Mouse (Mus musculus) intestine, embryonic 14.5 days (tissue): Measurements from ENCODE around the gene Arl13b. TPM values are rescaled to one million over a fixed set of nuclear protein-coding genes. Genes with fewer than 3 reads are reported as not detected.
A peak's percentile ranks its signal among the peaks of the same experiment; 100 is the strongest.

Source experiments
- ATAC-seq: fragments of 200-750 bp; cut with Nextera tagmentation; replicated peaks from 2 replicates; pipeline ENCODE4 v1.8.0; 2017; ENCODE audit warnings: low read depth, moderate number of reproducible peaks, moderate TSS enrichment, moderate library complexity; ENCODE audit not compliant: low FRiP score, low TSS enrichment
- DNase-seq: peaks from one replicate; pipeline ENCODE4 v3.0.0-alpha.2; 2018; ENCODE audit warnings: low spot score
- H3K27ac ChIP-seq: fragments of 300-500 bp; sonication (generic); 2 replicates; pipeline ENCODE4 v1.5.1; 2014; ENCODE audit warnings: low read depth, mild to moderate bottlenecking, control low read depth
- H3K27me3 ChIP-seq: fragments of 300-500 bp; sonication (generic); replicated peaks from 2 replicates; pipeline ENCODE4 v1.6.1; 2014; ENCODE audit warnings: low read length, control low read depth; ENCODE audit not compliant: control insufficient read depth, insufficient read depth
- H3K36me3 ChIP-seq: fragments of 300-500 bp; sonication (generic); 2 replicates; pipeline ENCODE4 v1.6.1; 2014; ENCODE audit warnings: low read length, control low read depth; ENCODE audit not compliant: control insufficient read depth, insufficient read depth
- H3K4me1 ChIP-seq: fragments of 300-500 bp; sonication (generic); replicated peaks from 2 replicates; pipeline ENCODE4 v1.6.1; 2014; ENCODE audit warnings: low read length, control low read depth, mixed read lengths; ENCODE audit not compliant: control insufficient read depth, insufficient read depth
- H3K4me2 ChIP-seq: fragments of 300-500 bp; sonication (generic); 2 replicates; pipeline ENCODE4 v1.6.1; 2014; ENCODE audit warnings: low read length
- H3K4me3 ChIP-seq: fragments of 300-500 bp; sonication (generic); 2 replicates; pipeline ENCODE4 v1.5.1; 2014; ENCODE audit warnings: low read depth, low read length, control low read depth, mixed read lengths
- H3K9ac ChIP-seq: fragments of 300-500 bp; sonication (generic); 2 replicates; pipeline ENCODE4 v1.6.1; 2014; ENCODE audit warnings: mild to moderate bottlenecking, low read length
- H3K9me3 ChIP-seq: fragments of 300-500 bp; sonication (generic); 2 replicates; pipeline ENCODE4 v1.6.1; 2016; ENCODE audit warnings: low read length, control low read depth; ENCODE audit not compliant: control insufficient read depth
- WGBS: fragments of 180-500 bp; shearing (Covaris S2); extraction: QIAGEN DNeasy Blood & Tissue Kit; methylation state at CpG from one replicate; pipeline ENCODE4 v1.1.7; 2014; 5-methylcytosine and 5-hydroxymethylcytosine counted together
- polyA plus RNA-seq: library from polyadenylated mRNA; unstranded; fragments of >200 nt; fragmentation: Nextera tagmentation; extraction: Ambion mirVana; gene quantifications from 2 replicates; pipeline ENCODE4 v1.2.1, GENCODE M21; 2014

Arl13b gene
- polyA plus RNA-seq, 1 experiment from 2014 or later, result 11.4 TPM

DNA sequence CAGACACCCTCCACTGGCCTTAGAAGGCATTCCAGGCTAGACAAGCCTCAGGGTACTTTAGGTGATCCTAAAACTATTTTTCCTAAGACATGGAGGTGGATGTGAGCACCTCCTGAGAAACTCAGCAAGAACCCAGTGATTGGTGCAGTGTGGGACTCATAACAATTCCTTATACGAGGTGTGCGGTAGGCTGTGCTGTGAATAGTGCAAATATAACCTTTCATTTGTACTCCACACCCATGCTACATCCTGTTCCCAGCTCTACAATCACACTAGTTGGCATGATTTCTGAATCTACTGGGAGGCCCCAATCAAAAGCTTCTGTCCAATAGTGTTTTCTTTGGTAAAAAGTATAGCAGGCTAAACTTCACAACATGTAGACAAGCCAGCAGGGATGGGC is 14.8 kb downstream of the Arl13b start:
- Histone ChIP-seq H3K36me3 (no peaks in the 10 kb centered on the region), H3K4me3 (no peak overlapping the region), H3K27ac (no peak overlapping the region), H3K27me3 (no peaks in the 10 kb centered on the region), H3K4me1 (no peaks in the 10 kb centered on the region), H3K4me2 (no peak overlapping the region), H3K9ac (no peak overlapping the region), H3K9me3 (no peaks in the 10 kb centered on the region)
- ATAC-seq (no peak), DNase-seq (no peak)
- 86% methylated on average over 2 of the region's 2 CpGs for WGBS

DNA sequence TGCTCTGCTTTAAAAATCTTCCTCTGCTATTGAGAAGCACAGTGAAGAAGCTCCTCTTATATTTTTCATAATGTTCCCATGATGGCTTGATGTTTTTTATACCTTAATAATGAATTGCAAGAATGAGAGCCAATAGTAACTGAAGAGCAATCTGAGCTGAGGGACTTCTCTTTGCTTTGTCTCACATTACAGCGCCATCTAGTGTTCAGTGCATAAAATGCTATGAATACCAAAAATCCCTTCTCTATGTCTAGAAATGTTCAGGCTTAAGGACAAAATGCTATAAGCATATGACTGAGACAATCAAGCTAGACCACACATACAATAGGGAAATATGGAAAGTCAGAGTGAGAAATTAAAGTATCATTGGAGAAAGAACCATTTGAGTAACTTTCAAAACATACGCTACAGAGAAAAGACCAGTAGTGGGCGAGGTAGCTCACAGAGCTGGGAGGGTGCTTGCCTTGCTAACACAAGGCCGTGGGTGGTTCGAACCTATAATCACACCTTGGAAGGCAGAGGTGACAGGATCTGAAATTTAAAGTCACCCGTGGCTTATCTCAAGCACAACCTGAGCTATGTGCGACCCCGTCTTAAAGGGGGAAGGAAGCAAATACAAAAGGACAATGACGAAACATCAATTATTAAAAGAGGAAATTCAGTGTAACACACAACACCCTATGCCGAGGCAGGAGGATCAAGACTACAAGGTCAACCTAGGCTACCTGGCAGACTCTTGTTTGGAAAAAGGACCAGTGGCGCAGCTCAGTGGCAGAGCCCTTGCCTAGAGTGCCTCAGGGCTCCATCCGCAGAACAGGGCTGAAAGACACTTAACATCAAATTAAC is 20.5 kb downstream of the Arl13b start:
- Histone ChIP-seq H3K9ac (no peak overlapping the region), H3K27me3 (no peaks in the 10 kb centered on the region), H3K36me3 (no peaks in the 10 kb centered on the region; the same call in 1 of the 2 replicates), H3K9me3 (no peaks in the 10 kb centered on the region), H3K4me2 (no peak overlapping the region), H3K27ac (no peak overlapping the region), H3K4me1 (no peaks in the 10 kb centered on the region), H3K4me3 (no peak overlapping the region)
- ATAC-seq (0 out of 2 replicates have a peak, but pooled peaks have one; percentile 19), DNase-seq (no peak)
- WGBS, result 75% methylated on average over 12 of the region's 12 CpGs

DNA sequence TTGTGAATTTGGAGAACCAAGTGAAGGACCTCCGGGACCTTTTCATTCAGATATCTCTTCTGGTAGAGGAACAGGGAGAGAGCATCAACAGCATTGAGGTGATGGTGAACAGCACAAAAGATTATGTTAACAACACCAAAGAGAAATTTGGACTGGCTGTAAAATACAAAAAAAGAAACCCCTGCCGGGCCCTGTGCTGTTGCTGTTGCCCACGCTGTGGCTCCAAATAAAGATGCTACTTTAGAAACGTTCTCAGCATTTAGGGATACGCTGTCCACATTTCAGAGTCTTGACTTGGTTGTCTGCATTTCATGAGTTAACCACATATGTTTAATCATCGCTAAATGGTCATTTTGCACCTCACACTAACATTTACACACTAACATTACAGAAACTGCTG is 24.4 kb downstream of the Arl13b start:
- no peaks in the 10 kb centered on the region for H3K27me3 ChIP-seq
- 92% methylated on average over 6 of the region's 6 CpGs for WGBS
- ATAC-seq (no peak), DNase-seq (no peak)
- H3K4me2 ChIP-seq, result no peak overlapping the region
- no peak overlapping the region for H3K27ac ChIP-seq
- H3K4me1 ChIP-seq, result no peaks in the 10 kb centered on the region
- H3K9ac ChIP-seq, result no peak overlapping the region
- no peaks in the 10 kb centered on the region for H3K9me3 ChIP-seq
- H3K4me3 ChIP-seq, result no peak overlapping the region
- no peaks in the 10 kb centered on the region; the same call in 1 of the 2 replicates for H3K36me3 ChIP-seq

DNA sequence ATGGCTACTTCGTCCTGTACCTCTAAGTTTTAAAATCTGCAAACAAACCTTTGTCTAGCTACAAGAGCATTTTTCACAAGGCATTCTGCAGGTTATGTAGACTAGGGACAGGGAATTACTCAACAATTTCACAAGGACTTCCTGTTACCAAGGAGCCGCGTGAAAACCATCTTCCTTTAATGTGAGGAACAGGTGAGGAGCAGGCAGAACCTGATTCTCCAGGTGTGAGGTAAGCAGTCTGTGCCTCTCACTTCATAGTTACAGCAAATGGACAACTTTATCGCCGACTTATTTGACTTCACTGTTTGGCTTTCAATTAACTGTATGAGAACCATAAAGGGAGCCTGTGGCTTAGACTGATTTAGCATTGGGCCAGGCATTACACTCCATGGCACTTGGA is 32.3 kb downstream of the Arl13b start, which contains the start of gene Stx19:
Gene Stx19, plus strand, starts transcription at position 186 of the 400 bp plus-strand sequence.
- Histone ChIP-seq H3K4me1 (no peaks in the 10 kb centered on the region), H3K4me3 (no peak within 1 kb of the TSS), H3K27ac (peak within 1 kb of the TSS; percentile 27; the same call in 1 of the 2 replicates), H3K4me2 (no peak within 1 kb of the TSS), H3K9me3 (no peaks in the 10 kb centered on the region), H3K9ac (no peak within 1 kb of the TSS), H3K27me3 (no peaks in the 10 kb centered on the region), H3K36me3 (no peaks in the 10 kb centered on the region)
- no peak for DNase-seq
- WGBS, result 52% methylated on average over 5 of the region's 5 CpGs
- ATAC-seq, result peak; percentile 88

DNA sequence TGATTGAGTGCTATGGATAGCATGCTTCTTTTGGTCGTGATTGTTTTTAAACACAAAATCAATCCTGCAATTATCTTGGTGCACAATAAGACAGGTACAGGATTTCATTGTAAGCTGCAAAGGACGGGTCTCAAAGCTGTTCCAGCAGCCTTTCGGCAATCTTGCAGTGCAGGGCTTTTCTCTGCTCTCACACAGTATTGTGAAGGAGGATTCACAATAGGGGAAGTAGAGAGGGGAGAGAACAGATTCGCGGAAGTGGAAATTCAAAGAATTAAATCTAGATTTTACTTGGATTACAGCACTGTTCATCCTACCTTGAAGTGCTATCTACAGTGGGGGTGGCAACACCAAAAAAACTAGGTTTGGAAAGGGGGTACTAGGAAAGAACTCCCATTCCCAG is 33.0 kb downstream of the Arl13b start:
- no peak overlapping the region for H3K27ac ChIP-seq
- ATAC-seq, result no peak

DNA sequence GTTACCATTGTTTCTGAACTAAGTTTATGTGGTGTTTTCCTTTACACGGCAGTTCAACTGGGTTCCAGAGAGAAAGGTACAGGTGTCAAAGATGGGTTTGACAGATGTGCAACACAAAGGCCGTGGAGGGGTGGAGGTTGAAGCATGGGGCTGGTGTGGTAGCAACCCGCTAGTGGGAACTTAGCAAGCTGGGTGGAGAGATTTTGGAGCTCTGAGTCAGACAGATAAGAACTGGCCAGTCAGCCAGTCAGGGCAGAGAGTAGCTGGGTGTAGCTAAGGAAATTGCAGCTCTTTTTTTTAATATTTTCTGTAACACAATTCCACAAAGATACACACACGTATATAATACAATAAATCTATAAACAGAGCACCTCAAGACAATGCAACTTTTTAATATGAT is 36.0 kb downstream of the Arl13b start:
- DNase-seq (no peak), ATAC-seq (no peak)
- Histone ChIP-seq H3K27ac (no peak overlapping the region), H3K27me3 (no peaks in the 10 kb centered on the region), H3K4me1 (no peaks in the 10 kb centered on the region; the same call in 1 of the 2 replicates), H3K9me3 (no peaks in the 10 kb centered on the region), H3K9ac (no peak overlapping the region), H3K36me3 (0 out of 2 replicates have a peak, but pooled peaks cover 3% of the 10 kb centered on the region), H3K4me3 (no peak overlapping the region), H3K4me2 (no peak overlapping the region)
- 89% methylated on average over 4 of the region's 4 CpGs for WGBS

More for the DNA sequence above, 33.0 kb downstream of the Arl13b start:
- H3K4me2 ChIP-seq, result no peak overlapping the region
- H3K36me3 ChIP-seq, result no peaks in the 10 kb centered on the region
- WGBS, result 81% methylated on average over 5 of the region's 5 CpGs
- no peak overlapping the region for H3K4me3 ChIP-seq
- no peaks in the 10 kb centered on the region for H3K4me1 ChIP-seq
- H3K27me3 ChIP-seq, result no peaks in the 10 kb centered on the region
- no peaks in the 10 kb centered on the region for H3K9me3 ChIP-seq
- H3K9ac ChIP-seq, result no peak overlapping the region
- no peak for DNase-seq

DNA sequence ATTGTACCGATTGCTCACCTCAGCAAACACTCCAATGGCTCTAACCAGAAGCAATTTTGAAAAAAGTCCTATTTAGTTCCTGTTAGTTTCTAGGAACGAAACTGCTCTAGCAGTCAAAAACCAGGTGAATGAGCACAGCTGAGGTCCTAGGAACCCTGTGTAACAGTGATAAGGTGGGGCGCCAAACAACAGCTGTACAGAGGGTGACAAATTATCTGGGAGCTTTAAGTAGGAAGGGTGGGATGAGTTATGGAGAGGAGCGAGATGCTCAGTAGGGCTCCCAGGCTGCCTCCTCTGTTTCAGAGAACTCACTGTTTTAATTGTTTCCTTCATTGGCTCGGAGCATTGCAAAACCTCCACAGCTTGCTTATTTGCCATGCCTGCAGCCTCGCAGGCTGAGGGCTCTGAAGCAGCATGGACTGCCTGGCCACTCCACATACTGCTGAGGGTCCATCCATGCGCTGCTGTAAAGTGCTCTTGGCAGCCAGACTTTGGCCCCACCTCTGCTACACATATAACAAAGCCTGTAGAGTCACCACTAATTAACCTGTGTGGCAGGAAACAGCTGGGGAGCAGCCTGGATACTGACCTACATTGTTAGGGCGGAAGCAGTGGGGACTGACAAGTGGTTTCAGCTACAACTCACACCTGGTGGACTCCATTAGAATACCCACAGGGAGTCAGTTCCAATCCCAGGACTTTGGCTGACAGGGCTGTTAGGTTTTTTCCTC is 39.4 kb downstream of the Arl13b start:
- Histone ChIP-seq H3K36me3 (peaks cover 6% of the 10 kb centered on the region; the same call in 1 of the 2 replicates), H3K4me1 (no peaks in the 10 kb centered on the region; the same call in 1 of the 2 replicates), H3K9ac (no peak overlapping the region), H3K4me3 (no peak overlapping the region), H3K27ac (no peak overlapping the region), H3K4me2 (no peak overlapping the region), H3K9me3 (no peaks in the 10 kb centered on the region), H3K27me3 (no peaks in the 10 kb centered on the region)
- DNase-seq, result no peak
- no peak for ATAC-seq
- WGBS, result 63% methylated on average over 8 of the region's 8 CpGs

DNA sequence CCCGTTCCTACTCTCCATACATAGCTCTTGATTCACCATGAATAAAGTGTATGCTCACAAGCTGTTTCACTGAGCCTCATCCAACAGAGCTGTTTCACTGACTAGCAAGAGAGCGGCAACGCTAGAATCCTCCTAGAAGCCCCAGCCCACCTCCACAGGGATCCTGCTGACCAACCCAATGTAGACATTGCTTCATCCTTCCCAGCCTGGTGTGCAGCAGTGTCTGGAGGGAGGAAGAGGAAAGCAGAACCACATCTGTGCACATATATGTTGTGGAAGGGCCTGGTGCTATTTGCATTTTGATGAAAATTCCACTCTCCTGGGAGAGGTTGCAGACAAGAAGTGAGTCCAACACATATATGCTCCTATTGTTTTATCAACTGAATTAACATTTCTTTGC is 42.2 kb downstream of the Arl13b start:
- no peaks in the 10 kb centered on the region for H3K27me3 ChIP-seq
- no peak overlapping the region for H3K4me2 ChIP-seq
- 91% methylated on average over 3 of the region's 3 CpGs for WGBS
- ATAC-seq (no peak), DNase-seq (no peak)
- H3K9me3 ChIP-seq, result no peaks in the 10 kb centered on the region
- H3K36me3 ChIP-seq, result peaks cover 14% of the 10 kb centered on the region
- no peak overlapping the region for H3K9ac ChIP-seq
- no peak overlapping the region for H3K4me3 ChIP-seq
- no peaks in the 10 kb centered on the region; the same call in 1 of the 2 replicates for H3K4me1 ChIP-seq
- no peak overlapping the region for H3K27ac ChIP-seq
